Mouse (Mus musculus): ENCODE data around the gene March8.

GRCm38 (mm10) chr6:116416000-116416552 lies 78.3 kb downstream of the March8 start:
- TF ChIP-seq CTCF (IDR thresholded peaks at IDR 0.05; ENCODE audit: low read depth) (no peak), EP300 (optimal IDR thresholded peaks at IDR 0.05) (no peak)

Data from stomach, postnatal 0 days (tissue).